Mouse (Mus musculus): Measurements from ENCODE around the gene Synm.

The Synm gene

GRCm38 (mm10) chr7:67700846-67701245, 58.7 kb downstream of the Synm start:
- peak; percentile 45 for DNase-seq (ENCODE audit: low read depth, low spot score)

- no peak for DNase-seq (ENCODE audit: low read depth, low spot score)
Measured at GRCm38 (mm10) chr7:67699301-67699700, 60.2 kb downstream of the Synm start.

DNA sequence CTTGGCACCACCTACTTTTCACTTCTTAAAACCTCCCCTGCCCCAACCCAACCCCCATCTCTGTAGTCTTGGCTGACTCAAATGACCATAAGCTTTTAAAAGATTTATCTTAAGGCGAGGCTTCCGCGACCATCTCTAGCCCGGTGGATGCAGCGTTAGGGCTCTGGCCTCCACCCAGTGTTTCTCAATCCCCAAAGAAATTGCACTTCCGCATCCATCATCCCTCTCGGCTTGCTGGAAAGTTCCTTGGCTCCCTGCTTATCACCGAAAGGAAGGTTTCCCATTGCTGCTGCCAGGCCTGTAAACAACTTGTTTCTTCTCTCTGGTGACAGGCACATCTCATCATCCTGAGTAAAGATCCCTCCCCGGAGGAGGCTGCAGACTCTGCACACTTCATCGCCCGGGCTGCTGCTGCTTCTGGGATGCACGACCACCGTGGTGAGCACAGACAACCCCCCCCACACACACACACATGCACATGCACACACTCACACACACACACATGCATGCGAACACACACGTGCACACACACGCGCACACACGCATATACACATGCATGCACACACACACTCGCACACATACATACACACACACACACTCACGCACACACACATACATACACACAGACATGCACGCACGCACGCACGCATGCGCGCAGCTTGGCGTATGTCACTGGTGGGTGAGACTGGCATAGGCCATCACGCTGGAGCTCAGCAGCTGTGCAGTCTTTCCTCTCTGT, 61.5 kb downstream of the Synm start:
- no peak for DNase-seq (ENCODE audit: low read depth, low spot score)

- DNase-seq (ENCODE audit: low read depth, low spot score) = no peak
Measured at GRCm38 (mm10) chr7:67695906-67696305, 63.6 kb downstream of the Synm start.

GRCm38 (mm10) chr7:67692791-67693538, 66.6 kb downstream of the Synm start:
- no peak for DNase-seq (ENCODE audit: low read depth, low spot score)

DNA sequence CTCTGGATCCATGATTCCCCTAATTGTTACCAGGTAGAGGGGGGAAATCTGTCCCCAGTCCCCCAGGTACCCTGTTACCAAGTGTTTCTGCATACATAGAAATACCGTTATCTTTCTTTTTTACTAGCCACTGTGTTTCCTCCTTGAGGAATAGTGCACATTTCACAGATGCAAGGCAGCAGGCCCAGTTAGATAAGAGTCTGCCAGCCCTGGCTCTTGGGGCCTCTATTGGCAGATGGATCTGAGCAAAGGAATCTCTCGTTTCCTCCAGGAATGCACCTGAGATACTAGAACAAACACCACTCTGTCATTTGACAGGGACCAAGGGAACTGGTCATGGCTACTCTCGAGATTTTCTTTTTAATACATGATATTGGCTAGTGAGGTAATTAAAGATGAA, 67.4 kb downstream of the Synm start:
- no peak for DNase-seq (ENCODE audit: low read depth, low spot score)

GRCm38 (mm10) chr7:67691036-67691435, 68.5 kb downstream of the Synm start:
- no peak for DNase-seq (ENCODE audit: low read depth, low spot score)

- no peak for DNase-seq (ENCODE audit: low read depth, low spot score)
Measured at GRCm38 (mm10) chr7:67689793-67690192, 69.7 kb downstream of the Synm start.

GRCm38 (mm10) chr7:67688281-67688680, 71.3 kb downstream of the Synm start:
- DNase-seq (ENCODE audit: low read depth, low spot score) = no peak

- no peak for DNase-seq (ENCODE audit: low read depth, low spot score)
Measured at GRCm38 (mm10) chr7:67686545-67686944, 73.0 kb downstream of the Synm start.

DNA sequence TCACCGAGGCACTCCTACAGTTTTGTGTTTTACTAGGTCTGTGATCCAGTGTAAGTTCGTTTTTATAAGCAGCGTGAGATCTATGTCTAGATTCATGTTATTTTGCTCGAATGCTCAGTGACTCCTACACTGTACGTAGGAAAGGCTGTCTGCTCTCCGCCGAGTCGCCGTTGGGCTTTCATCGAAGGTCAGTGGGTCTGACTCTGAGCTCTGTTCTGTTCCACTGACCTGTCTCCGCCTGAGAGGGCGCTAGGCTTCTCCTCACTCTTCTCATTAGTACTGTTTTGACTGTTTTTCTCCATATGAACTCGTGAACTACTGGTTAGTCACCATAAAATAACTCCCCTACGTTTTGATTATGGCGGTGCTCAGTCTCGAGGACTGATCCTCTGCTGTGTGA, 76.5 kb downstream of the Synm start:
- DNase-seq (ENCODE audit: low read depth, low spot score) = no peak

GRCm38 (mm10) chr7:67681078-67681477, 78.5 kb downstream of the Synm start:
- DNase-seq (ENCODE audit: low read depth, low spot score) = no peak

Measured in mesoderm, embryonic 11.5 days (tissue).